Mouse (Mus musculus) skeletal muscle tissue, adult 2 months (tissue): Measurements from ENCODE around the gene Slc36a2.
"Not testable (repeated sequence)": the region's sequence is repeated elsewhere in the genome, so short reads cannot be mapped to it uniquely, and the experiment has no call there.

Source experiments
- DNase-seq: peaks from one replicate; pipeline ENCODE4 v3.0.0-alpha.2; 2012; ENCODE audit warnings: low read depth, low spot score

Slc36a2 gene

DNA sequence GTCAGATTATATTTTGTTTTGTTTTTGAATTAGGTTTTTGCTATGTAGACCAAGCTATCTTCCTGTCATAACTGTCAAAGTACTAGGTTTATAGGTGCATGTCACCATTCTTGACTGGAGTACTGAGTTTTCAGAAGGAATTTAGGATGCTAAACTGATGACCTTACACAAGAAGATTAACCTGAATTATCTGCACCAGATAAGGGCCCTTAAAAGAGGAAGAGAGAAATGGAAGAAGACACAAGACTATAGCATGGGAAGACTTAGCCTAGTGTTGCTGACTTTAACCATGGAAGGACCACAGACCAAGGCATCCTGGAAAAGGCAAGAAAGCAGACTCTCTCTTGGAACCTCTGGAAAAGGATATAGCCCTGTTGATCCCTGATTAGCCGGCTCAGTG, 51.7 kb downstream of the Slc36a2 start:
- no peak for DNase-seq

DNA sequence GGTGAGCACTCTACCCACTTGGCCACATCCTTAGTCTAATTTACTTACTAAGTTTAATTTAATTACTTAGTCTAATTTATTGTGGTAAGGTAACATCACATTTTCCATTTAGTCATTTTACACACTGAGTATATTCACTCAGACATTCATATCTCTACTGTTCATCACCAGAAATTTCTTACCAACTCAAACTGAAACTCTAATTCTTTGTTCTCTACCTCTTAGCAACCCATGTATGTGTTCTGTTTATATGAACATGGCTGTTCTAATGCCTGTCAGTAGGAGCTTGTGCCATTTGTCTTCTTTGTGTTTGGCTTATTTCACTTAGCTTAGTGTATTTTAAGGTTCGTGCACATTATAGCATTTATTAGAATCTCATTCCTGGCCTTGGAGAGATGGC, 52.9 kb downstream of the Slc36a2 start:
- no peak for DNase-seq

DNA sequence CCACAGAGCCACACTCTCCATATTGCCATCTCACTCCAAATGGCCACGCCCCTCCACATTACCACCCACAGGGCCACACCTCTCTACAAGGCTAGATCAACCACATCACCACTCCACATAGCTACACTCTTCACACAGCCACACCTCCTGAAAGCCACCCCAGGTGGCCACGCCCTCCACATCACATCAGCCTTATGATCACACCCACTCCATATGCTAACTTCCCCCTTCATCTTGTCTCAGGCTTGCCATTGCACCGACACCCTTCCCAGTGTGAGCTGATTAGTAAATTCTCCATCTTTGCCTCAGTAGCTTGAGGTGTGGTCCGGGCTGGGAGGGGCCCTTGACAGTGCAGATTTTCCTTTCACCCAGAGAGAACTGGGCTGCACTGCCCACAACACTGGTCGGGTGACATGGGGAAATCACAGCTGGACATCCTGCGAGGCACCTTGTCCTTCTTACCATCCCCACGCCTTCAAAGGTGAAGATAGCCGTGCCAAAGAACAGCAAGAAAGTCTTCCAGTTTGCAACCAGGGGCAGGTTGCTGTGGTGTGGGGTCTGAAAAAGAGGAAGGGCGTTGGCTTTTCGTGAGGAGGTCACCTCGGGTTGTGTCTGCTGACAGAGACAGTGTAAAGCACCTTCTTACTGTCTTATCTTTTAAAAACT, 53.7 kb downstream of the Slc36a2 start:
- DNase-seq, result no peak

DNA sequence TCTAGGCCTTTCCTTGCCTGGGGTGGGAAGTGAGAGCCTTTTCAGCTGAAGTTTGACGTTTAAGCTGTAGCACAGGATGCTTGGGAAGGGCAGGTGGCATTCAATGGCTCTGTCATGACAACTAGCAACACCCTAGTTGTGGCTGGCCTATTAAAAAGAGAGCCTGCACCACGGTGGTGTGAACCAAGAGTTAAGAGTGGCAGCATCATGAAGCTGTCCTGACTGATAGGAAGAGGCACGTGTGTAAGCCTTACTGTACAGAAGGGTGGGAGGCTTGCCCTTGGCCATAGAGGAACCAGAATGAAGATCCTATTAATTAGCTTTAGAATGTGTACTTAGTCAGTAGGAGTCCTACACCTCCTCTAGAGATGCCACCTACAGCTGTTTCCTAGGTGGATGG, 56.5 kb downstream of the Slc36a2 start:
- DNase-seq, result no peak

DNA sequence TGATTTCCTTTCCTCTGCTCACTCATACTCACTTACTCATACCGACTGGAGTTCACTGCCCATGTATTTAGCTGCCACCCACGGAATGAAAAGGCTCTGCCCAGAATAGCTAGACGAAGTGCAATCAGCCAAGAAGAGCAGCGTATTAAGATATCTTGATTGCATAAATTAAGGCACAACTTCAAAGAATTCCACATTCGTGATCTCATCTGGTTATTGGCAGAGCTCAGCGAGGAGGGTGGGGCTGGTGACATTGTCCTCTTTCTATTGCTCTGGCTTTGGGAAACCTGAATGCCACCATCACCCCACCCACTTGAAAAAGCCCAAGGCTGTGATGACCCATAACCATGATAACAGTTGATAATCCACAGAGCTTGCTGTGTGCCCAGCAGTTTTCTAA, 56.9 kb downstream of the Slc36a2 start:
- DNase-seq, result no peak

DNA sequence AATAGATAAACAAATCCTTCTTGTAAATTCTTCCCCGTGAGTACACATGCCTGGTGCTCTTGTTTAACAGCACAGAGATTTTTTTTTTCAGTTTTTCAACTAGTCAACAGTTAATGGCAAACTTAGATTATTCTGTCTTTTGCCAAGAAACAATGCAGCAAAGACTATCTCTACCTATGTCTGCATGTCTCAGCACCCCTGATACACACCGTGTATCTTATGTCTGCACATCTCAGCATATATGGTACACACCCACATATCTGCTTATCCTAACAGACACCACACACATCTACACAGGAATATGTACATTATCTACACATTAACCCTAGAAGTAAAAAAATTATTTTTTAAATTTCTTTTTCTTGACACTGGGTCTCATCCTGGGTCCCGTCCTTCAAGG, 58.2 kb downstream of the Slc36a2 start:
- no peak for DNase-seq

DNA sequence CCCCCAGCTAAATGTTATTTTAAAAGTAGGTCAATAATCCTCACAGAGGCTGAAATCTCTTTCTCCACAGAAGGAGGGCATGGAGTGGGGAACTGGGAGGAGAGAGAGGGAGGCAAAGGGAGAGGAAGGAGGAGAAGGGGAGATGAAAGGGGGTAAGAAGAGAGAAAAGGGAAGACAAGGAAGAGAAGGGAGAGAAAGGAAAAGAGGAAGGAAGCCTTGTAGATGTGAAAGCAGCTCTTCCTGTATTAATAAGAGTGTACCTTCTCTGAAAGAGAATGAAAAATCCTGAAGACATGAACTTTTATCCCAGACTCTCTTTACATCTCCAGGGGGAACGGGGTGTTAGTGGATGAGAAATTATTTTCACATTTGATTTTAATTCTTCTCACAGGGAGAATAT, 63.4 kb downstream of the Slc36a2 start:
- DNase-seq, result no peak

DNA sequence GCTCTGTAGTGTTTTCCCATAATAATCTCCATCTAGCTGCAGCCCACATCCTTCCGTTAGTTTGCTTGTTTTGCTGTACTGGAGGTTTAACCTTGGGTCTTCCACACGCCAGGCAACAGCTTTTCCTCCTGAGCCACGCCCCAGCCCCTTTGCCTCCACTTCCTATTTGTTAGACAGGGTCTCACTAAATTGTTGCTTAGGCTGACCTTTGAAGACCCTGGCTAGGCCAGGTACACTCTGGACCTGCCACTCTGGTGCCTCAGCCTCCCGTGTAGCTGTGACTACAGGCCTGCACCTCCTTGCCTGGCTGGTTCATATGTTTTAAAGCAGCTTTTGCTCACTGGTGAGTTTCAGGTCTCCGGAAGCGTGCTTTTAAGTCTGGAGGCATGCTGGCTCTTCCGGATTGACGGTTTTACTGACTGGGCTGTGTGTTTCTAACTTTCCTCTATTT, 64.0 kb downstream of the Slc36a2 start:
- no peak for DNase-seq

DNA sequence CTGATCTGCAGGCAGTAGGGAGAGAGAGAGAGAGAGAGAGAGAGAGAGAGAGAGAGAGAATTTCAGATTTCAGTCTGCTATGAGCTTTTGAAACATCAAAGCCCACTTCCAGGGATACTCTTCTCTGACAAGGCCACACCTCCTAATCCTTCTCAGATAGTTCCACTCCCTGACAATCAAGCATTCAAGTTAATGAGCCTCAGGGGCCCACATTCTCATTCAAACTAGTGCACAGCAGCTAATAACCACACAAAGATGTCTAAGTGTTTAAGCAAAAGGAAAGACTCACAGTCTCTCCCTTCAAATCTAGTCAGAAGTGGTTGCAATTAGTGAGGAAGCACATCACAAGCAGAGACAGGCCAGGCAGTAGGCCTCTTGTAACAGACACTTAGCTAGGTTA, 64.6 kb downstream of the Slc36a2 start:
- DNase-seq, result no peak

DNA sequence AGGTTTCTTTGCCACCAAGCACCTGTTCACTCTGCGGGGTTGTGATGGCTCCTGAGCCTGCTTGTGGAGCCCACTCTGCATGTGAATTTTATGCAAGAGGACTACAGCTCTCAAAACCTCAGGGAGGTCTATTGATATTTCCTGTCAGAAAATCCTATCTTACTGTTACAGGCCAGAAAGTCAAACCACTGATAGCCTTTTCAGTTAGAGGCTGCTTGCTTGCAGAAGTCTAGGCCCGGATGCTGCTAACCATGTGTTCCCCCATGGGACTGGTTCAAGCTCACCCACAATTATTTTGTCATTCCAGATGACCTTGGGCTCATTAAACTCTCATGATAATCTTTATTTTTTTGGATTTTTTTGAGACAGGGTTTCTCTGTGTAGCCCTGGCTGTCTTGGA, 67.8 kb downstream of the Slc36a2 start:
- DNase-seq, result no peak

DNA sequence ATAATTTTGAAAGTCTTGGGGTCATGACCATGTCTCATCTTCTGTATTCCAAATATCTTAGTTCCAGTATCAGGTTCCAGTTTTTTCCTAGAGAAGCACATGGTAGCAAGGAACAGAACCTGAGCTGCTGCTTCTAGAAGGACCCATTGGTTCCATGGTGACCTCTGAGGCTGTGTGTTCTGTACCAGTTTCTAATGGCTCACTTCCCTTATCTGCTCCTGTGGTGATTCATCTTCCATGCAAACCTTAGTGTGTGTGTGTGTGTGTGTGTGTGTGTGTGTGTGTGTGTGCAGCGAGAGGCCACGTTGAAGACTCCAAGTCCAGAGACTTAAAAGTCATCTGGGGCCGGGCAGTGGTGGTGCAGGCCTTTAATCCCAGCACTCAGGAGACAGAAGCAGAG, 68.9 kb downstream of the Slc36a2 start:
- no peak for DNase-seq

DNA sequence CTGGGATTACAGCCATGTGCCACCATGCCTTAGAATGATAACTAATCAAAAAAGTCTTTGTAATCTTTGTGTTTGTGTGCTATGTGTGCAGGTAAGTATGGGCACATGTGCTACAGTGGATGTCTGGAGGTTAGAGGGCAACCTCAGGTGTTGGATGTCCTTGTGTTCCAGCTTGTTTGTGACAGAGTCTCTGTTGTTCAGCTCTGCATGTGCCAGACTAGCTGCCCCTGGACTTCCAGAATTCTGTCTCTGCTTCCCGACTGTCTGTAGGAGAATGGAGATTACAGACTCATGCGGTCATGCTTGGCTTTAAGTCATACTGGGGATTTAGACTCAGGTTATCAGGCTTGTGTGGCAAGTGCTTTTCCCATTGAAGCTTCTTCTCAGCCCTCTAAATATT, 70.6 kb downstream of the Slc36a2 start:
- no peak for DNase-seq

DNA sequence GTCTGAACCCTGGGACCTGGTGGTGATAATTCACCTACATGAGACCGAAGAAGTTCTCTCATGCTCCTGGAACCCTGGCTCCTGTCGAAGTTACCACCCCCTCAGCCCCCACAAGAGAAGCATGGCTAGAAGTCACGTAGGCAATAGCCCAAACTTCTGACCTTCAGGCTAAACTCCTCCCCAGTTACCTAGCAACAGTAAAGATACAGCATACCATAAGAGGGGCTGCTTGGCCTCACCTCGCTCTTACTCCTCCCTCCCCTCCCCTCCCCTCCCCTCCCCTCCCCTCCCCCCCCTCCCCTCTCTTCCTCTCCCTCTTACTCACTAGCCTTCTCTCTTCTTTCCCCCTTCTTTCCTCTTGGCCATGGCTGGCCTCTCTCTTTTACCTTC, 71.0 kb downstream of the Slc36a2 start:
- not testable (repeated sequence) for DNase-seq

DNA sequence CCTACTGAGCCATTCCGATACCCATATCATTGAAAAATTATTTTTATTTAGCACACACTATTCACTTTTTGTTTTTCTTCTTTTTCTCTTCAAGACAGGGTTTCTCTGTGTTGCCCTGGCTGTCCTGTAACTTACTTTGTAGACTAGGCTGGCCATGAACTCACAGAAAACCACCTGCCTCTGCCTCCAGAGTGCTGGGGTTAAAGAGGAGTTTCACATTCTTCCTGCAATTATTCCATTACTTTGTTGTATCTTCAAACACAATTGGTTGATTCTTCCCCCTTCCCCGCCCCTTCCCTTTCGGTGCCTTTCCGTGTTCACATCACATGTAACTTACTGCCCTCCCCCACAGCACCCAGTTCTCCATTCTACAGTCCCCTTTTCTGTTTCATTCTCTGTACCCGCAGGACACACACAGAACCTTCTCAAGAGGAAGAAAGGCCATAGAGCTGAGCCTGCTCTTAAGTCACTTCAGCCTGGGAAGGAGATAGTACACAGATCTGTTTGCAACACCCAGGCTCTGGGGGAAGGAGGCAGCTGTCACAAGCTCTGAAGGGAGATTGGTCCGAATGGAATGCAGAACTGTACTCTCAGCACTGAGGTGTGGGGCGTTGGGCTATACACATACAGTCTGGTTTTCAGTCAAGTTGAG, 71.5 kb downstream of the Slc36a2 start:
- DNase-seq, result no peak

DNA sequence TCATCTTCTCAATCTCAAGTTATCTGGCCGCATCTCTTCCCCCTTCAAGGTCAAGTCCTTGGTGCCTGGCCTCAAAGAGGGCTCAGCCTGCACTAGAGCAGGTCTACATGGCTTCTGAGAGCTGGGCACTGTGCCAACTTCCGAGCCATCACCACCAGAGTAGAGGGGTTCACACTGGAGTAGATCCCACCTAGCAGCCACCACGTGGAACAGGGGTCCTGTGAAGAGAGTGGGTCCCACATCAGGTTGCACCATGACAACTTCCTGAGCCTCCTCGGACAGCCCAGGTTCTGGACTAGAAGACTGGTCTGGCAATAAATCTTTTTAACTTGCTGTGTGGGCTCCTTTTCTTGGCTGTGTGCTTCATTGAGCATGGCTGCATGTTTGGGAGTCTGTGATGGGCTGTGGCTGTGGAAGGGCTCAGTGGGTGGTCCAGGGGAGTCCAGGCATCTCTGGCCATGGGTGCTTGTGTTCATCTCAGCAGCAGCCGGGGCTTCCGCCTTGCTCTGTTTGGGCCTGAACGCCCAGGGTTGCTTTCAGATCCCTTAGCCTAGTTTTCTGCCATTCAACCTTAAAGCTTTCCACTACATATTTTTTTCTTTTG, 74.2 kb downstream of the Slc36a2 start:
- no peak for DNase-seq

DNA sequence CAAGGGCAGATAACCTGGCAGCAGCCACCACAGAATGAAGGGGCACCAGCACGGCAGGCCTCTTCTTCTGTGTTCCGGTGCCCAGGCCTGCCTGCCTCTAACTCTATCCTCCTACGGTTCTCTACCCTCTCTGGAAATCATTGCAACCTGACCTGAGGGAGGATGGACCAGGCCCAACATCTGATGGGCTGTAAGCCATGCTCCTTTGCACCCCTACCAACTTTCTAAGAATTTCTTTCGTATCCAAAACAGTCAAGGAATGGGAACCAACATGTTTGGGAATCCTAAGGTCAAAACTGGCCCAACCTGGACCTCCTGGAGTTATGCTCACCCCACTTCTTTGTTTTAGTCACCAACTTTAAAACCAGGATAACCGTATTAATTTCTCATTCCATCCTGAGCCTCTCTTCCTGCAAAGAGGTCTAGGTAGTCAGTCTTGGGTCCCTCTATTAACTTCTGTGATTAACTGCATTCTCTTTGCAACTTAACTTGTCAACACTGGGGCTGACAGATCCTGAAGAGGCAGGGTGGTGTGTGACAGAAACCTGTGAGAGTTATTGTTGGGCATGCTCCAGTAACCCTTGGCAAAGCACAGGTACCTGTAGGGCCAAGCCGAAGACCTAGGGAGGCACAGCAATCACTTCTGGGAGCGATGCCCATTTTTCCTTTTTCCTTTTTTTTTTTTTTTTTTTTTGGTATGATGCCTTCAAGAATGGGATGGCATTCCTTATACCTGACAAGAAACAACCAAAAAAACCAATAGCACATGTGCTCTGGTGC, 75.2 kb downstream of the Slc36a2 start:
- DNase-seq, result no peak
